In genomic region chr16:6349381-6349780, GRCm38 (mm10) we compare ENCODE assay signal across 9 mouse cellular contexts.
DNase-seq lines count a peak whose midpoint lies in the region; ATAC-seq and TF ChIP-seq lines count a peak whose summit lies in the region.
"Had no signal": no experiment of that assay in that cellular context is flagged by ENCODE, and none has a peak within 500 bp of the region (broad histone marks: within the 10 kb centered on the region; RNA-seq: fewer than 3 reads in every experiment).

No protein-coding gene starts in this region.

- no peaks in the 10 kb centered on the region for H3K4me1 ChIP-seq in kidney, embryonic 14.5 days (ENCODE audit: control insufficient read depth, insufficient read depth, low read length)
- H3K4me1 ChIP-seq in kidney, adult 2 months (ENCODE audit: control insufficient read depth, insufficient read depth, low read length): no peaks in the 10 kb centered on the region
- peaks cover 8% of the 10 kb centered on the region; the same call in 1 of the 2 replicates for H3K4me1 ChIP-seq in hindbrain, postnatal 0 days (ENCODE audit: insufficient read depth, low read length)
- peaks cover 23% of the 10 kb centered on the region for H3K4me1 ChIP-seq in midbrain, embryonic 15.5 days

- ATAC-seq in kidney, embryonic 14.5 days (ENCODE audit: low FRiP score, low TSS enrichment): no peak
- ATAC-seq in hindbrain, postnatal 0 days: 0 out of 2 replicates have a peak, but pooled peaks have one; percentile 30
- peak; percentile 22; the same call in 1 of the 2 replicates for ATAC-seq in midbrain, embryonic 15.5 days (replicated peaks)
- ATAC-seq: Patski had no signal

- DNase-seq in kidney, adult 2 months: no peak
- peak; percentile 59 to 68 for DNase-seq in cerebellum, postnatal 36 days
- peak; percentile 59 for DNase-seq in hindbrain, postnatal 0 days (ENCODE audit: low spot score)
- DNase-seq in spleen, adult 18-20 months: no peak
- DNase-seq in T-cell, adult 2 months (ENCODE audit: low spot score): no peak
- DNase-seq in adrenal gland, adult 2 months: no peak

- peak overlapping the region; percentile 43 for H3K4me2 ChIP-seq in kidney, embryonic 14.5 days (replicated peaks; ENCODE audit: low read depth, low read length)
- peak overlapping the region; percentile 74 for H3K4me2 ChIP-seq in hindbrain, postnatal 0 days (ENCODE audit: low read depth, low read length)
- H3K4me2 ChIP-seq in midbrain, embryonic 15.5 days: peak overlapping the region; percentile 73

- H3K27me3 ChIP-seq in kidney, embryonic 14.5 days (ENCODE audit: control insufficient read depth, insufficient read depth, low read length): peaks cover 29% of the 10 kb centered on the region
- H3K27me3 ChIP-seq in kidney, adult 2 months (replicated peaks; ENCODE audit: control insufficient read depth, insufficient read depth, low read length): no peaks in the 10 kb centered on the region
- no peaks in the 10 kb centered on the region for H3K27me3 ChIP-seq in hindbrain, postnatal 0 days (ENCODE audit: insufficient read depth, low read length)
- no peaks in the 10 kb centered on the region for H3K27me3 ChIP-seq in midbrain, embryonic 15.5 days (replicated peaks)

- TF ChIP-seq CTCF in kidney, adult 2 months (conservative IDR thresholded peaks at IDR 0.05; ENCODE audit: insufficient read depth, insufficient read length, low read depth, low read length): no peak
- TF ChIP-seq CTCF in hindbrain, postnatal 0 days (IDR thresholded peaks at IDR 0.05; ENCODE audit: low read depth): no peak

- peak overlapping the region; percentile 26; the same call in 1 of the 2 replicates for H3K4me3 ChIP-seq in kidney, embryonic 14.5 days (ENCODE audit: low read length)
- H3K4me3 ChIP-seq in kidney, adult 2 months (ENCODE audit: insufficient read depth, low read depth, low read length): no peak overlapping the region
- H3K4me3 ChIP-seq in hindbrain, postnatal 0 days (ENCODE audit: low read length): peak overlapping the region; percentile 50
- H3K4me3 ChIP-seq in midbrain, embryonic 15.5 days: peak overlapping the region; percentile 52

- H3K27ac ChIP-seq in kidney, embryonic 14.5 days (ENCODE audit: low read depth, low read length): no peak overlapping the region
- H3K27ac ChIP-seq in kidney, adult 2 months (ENCODE audit: insufficient read depth, low read depth, low read length): no peak overlapping the region
- H3K27ac ChIP-seq in hindbrain, postnatal 0 days: peak overlapping the region; percentile 82
- H3K27ac ChIP-seq in midbrain, embryonic 15.5 days: peak overlapping the region; percentile 90

- no peaks in the 10 kb centered on the region for H3K36me3 ChIP-seq in kidney, embryonic 14.5 days (ENCODE audit: control insufficient read depth, insufficient read depth, low read length)
- no peaks in the 10 kb centered on the region for H3K36me3 ChIP-seq in kidney, adult 2 months (ENCODE audit: control insufficient read depth, insufficient read depth, low read length)
- H3K36me3 ChIP-seq in hindbrain, postnatal 0 days (ENCODE audit: insufficient read depth, low read length): no peaks in the 10 kb centered on the region
- no peaks in the 10 kb centered on the region for H3K36me3 ChIP-seq in midbrain, embryonic 15.5 days (replicated peaks)

- no peak overlapping the region for H3K9ac ChIP-seq in kidney, embryonic 14.5 days (ENCODE audit: low read depth, low read length)
- H3K9ac ChIP-seq in hindbrain, postnatal 0 days (replicated peaks; ENCODE audit: low read length): peak overlapping the region; percentile 57
- H3K9ac ChIP-seq in midbrain, embryonic 15.5 days: peak overlapping the region; percentile 60

- no peaks in the 10 kb centered on the region for H3K9me3 ChIP-seq in kidney, embryonic 14.5 days (ENCODE audit: control insufficient read depth, low read length)
- H3K9me3 ChIP-seq in hindbrain, postnatal 0 days (ENCODE audit: low read length): no peaks in the 10 kb centered on the region
- no peaks in the 10 kb centered on the region for H3K9me3 ChIP-seq in midbrain, embryonic 15.5 days

- 32% methylated on average over 16 of the region's 16 CpGs for whole genome bisulfite sequencing in kidney, embryonic 14.5 days
- 29% methylated on average over 16 of the region's 16 CpGs for WGBS in kidney, adult 2 months
- WGBS in hindbrain, postnatal 0 days: 9% methylated on average over 16 of the region's 16 CpGs
- WGBS in midbrain, embryonic 15.5 days: 13% methylated on average over 16 of the region's 16 CpGs

- no peak for TF ChIP-seq POLR2A in kidney, adult 2 months (IDR thresholded peaks at IDR 0.05; ENCODE audit: low read depth, low read length)

Comparison
In these comparisons a context has a peak if more than half of its experiments do, and no peak if none do; other contexts are left out.
1. H3K27ac ChIP-seq: peak in hindbrain, postnatal 0 days (single experiment) and midbrain, embryonic 15.5 days (single experiment); none in kidney, embryonic 14.5 days (single experiment) and kidney, adult 2 months (single experiment).
2. DNase-seq: peak in cerebellum, postnatal 36 days (2 of 2) and hindbrain, postnatal 0 days (single experiment); none in kidney, adult 2 months (single experiment), spleen, adult 18-20 months (0 of 2), T-cell, adult 2 months (single experiment) and adrenal gland, adult 2 months (single experiment).
3. Peak in every context shown above with its lines, with median percentiles within 50 percentile points of each other: H3K4me2 ChIP-seq.